Mouse (Mus musculus): ENCODE measurements at regions not wholly inside any gene's neighbourhood (a gene's known extent, or its start where the extent isn't known, plus 50 kb on each side); places are given as distances from the start of the nearest gene placed in this dataset.

GRCm38 (mm10) chr2:46356651-46357050, 1239.5 kb upstream of the Zeb2 start:
- 74% methylated on average over 3 of the region's 3 CpGs for WGBS (ENCODE audit: insufficient replicate concordance)
- no peak for DNase-seq
- Histone ChIP-seq H3K4me2 (no peak overlapping the region), H3K27me3 (no peaks in the 10 kb centered on the region), H3K4me1 (replicated peaks) (no peaks in the 10 kb centered on the region), H3K36me3 (no peaks in the 10 kb centered on the region), H3K4me3 (replicated peaks) (no peak overlapping the region), H3K9me3 (replicated peaks) (no peaks in the 10 kb centered on the region), H3K27ac (no peak overlapping the region), H3K9ac (no peak overlapping the region)
- ATAC-seq (ENCODE audit: low read depth): no peak

- Histone ChIP-seq H3K4me1 (replicated peaks) (no peaks in the 10 kb centered on the region), H3K9me3 (replicated peaks) (no peaks in the 10 kb centered on the region), H3K9ac (no peak overlapping the region), H3K4me2 (no peak overlapping the region), H3K27ac (no peak overlapping the region), H3K4me3 (replicated peaks) (no peak overlapping the region), H3K27me3 (no peaks in the 10 kb centered on the region), H3K36me3 (no peaks in the 10 kb centered on the region)
- ATAC-seq (ENCODE audit: low read depth): no peak
- WGBS (ENCODE audit: insufficient replicate concordance): 60% methylated on average over 4 of the region's 4 CpGs
- DNase-seq: no peak
Observed at GRCm38 (mm10) chr2:46340694-46341093, 1223.5 kb upstream of the Zeb2 start.

GRCm38 (mm10) chr2:46316666-46317065, 1199.5 kb upstream of the Zeb2 start:
- Histone ChIP-seq H3K4me3 (replicated peaks) (no peak overlapping the region), H3K4me1 (replicated peaks) (no peaks in the 10 kb centered on the region), H3K9ac (no peak overlapping the region), H3K36me3 (no peaks in the 10 kb centered on the region), H3K4me2 (no peak overlapping the region), H3K9me3 (replicated peaks) (no peaks in the 10 kb centered on the region), H3K27ac (no peak overlapping the region), H3K27me3 (no peaks in the 10 kb centered on the region)
- WGBS (ENCODE audit: insufficient replicate concordance): 50% methylated on average over 2 of the region's 2 CpGs
- no peak for DNase-seq
- no peak for ATAC-seq (ENCODE audit: low read depth)

GRCm38 (mm10) chr2:46315243-46315642, 1198.0 kb upstream of the Zeb2 start:
- WGBS (ENCODE audit: insufficient replicate concordance): 57% methylated on average over 3 of the region's 3 CpGs
- ATAC-seq (ENCODE audit: low read depth): no peak
- H3K9ac ChIP-seq: no peak overlapping the region
- DNase-seq: no peak
- no peaks in the 10 kb centered on the region for H3K9me3 ChIP-seq (replicated peaks)
- H3K36me3 ChIP-seq: no peaks in the 10 kb centered on the region
- no peak overlapping the region for H3K4me3 ChIP-seq (replicated peaks)
- H3K27ac ChIP-seq: no peak overlapping the region
- no peak overlapping the region for H3K4me2 ChIP-seq
- no peaks in the 10 kb centered on the region for H3K27me3 ChIP-seq
- H3K4me1 ChIP-seq (replicated peaks): no peaks in the 10 kb centered on the region

- Histone ChIP-seq H3K27me3 (no peaks in the 10 kb centered on the region), H3K27ac (no peak overlapping the region), H3K9me3 (replicated peaks) (no peaks in the 10 kb centered on the region), H3K36me3 (no peaks in the 10 kb centered on the region), H3K9ac (no peak overlapping the region), H3K4me2 (no peak overlapping the region), H3K4me1 (replicated peaks) (no peaks in the 10 kb centered on the region), H3K4me3 (replicated peaks) (no peak overlapping the region)
- ATAC-seq (ENCODE audit: low read depth) (no peak), DNase-seq (no peak)
- WGBS (ENCODE audit: insufficient replicate concordance): 74% methylated on average over 2 of the region's 2 CpGs
Observed at GRCm38 (mm10) chr2:46307582-46308153, 1190.5 kb upstream of the Zeb2 start.

GRCm38 (mm10) chr2:46302627-46303026, 1185.4 kb upstream of the Zeb2 start:
- ATAC-seq (ENCODE audit: low read depth) (no peak), DNase-seq (no peak)
- no peaks in the 10 kb centered on the region for H3K4me1 ChIP-seq (replicated peaks)
- no peak overlapping the region for H3K4me3 ChIP-seq (replicated peaks)
- 16% methylated on average over 1 of the region's 1 CpGs for WGBS (ENCODE audit: insufficient replicate concordance)
- H3K27me3 ChIP-seq: no peaks in the 10 kb centered on the region
- H3K9ac ChIP-seq: no peak overlapping the region
- H3K9me3 ChIP-seq (replicated peaks): no peaks in the 10 kb centered on the region
- no peak overlapping the region for H3K4me2 ChIP-seq
- no peak overlapping the region for H3K27ac ChIP-seq
- no peaks in the 10 kb centered on the region for H3K36me3 ChIP-seq

- Histone ChIP-seq H3K4me3 (replicated peaks) (no peak overlapping the region), H3K9me3 (replicated peaks) (no peaks in the 10 kb centered on the region), H3K4me1 (replicated peaks) (no peaks in the 10 kb centered on the region), H3K4me2 (no peak overlapping the region), H3K9ac (no peak overlapping the region), H3K27ac (no peak overlapping the region), H3K36me3 (no peaks in the 10 kb centered on the region), H3K27me3 (no peaks in the 10 kb centered on the region)
- WGBS (ENCODE audit: insufficient replicate concordance): 50% methylated on average over 2 of the region's 2 CpGs
- DNase-seq: no peak
- ATAC-seq (ENCODE audit: low read depth): no peak
Observed at GRCm38 (mm10) chr2:46297274-46297843, 1180.2 kb upstream of the Zeb2 start.

GRCm38 (mm10) chr2:46283929-46284598, 1166.9 kb upstream of the Zeb2 start:
- H3K27ac ChIP-seq: no peak overlapping the region
- 67% methylated on average over 5 of the region's 5 CpGs for WGBS (ENCODE audit: insufficient replicate concordance)
- no peaks in the 10 kb centered on the region for H3K9me3 ChIP-seq (replicated peaks)
- no peaks in the 10 kb centered on the region for H3K27me3 ChIP-seq
- no peaks in the 10 kb centered on the region for H3K36me3 ChIP-seq
- no peak overlapping the region for H3K9ac ChIP-seq
- DNase-seq (no peak), ATAC-seq (ENCODE audit: low read depth) (no peak)
- H3K4me3 ChIP-seq (replicated peaks): no peak overlapping the region
- H3K4me2 ChIP-seq: no peak overlapping the region
- no peaks in the 10 kb centered on the region for H3K4me1 ChIP-seq (replicated peaks)

- H3K9me3 ChIP-seq (replicated peaks): no peaks in the 10 kb centered on the region
- H3K27ac ChIP-seq: no peak overlapping the region
- no peak overlapping the region for H3K9ac ChIP-seq
- no peaks in the 10 kb centered on the region for H3K36me3 ChIP-seq
- DNase-seq (no peak), ATAC-seq (ENCODE audit: low read depth) (no peak)
- no peaks in the 10 kb centered on the region for H3K4me1 ChIP-seq (replicated peaks)
- H3K27me3 ChIP-seq: no peaks in the 10 kb centered on the region
- H3K4me2 ChIP-seq: no peak overlapping the region
- WGBS (ENCODE audit: insufficient replicate concordance): 63% methylated on average over 2 of the region's 2 CpGs
- H3K4me3 ChIP-seq (replicated peaks): no peak overlapping the region
Observed at GRCm38 (mm10) chr2:46280822-46281221, 1163.6 kb upstream of the Zeb2 start.

- no peaks in the 10 kb centered on the region for H3K36me3 ChIP-seq
- ATAC-seq (ENCODE audit: low read depth): no peak
- WGBS (ENCODE audit: insufficient replicate concordance): 78% methylated on average over 1 of the region's 1 CpGs
- no peak for DNase-seq
- H3K27me3 ChIP-seq: no peaks in the 10 kb centered on the region
- H3K9ac ChIP-seq: no peak overlapping the region
- no peak overlapping the region for H3K27ac ChIP-seq
- H3K9me3 ChIP-seq (replicated peaks): no peaks in the 10 kb centered on the region
- no peak overlapping the region for H3K4me2 ChIP-seq
- no peak overlapping the region for H3K4me3 ChIP-seq (replicated peaks)
- H3K4me1 ChIP-seq (replicated peaks): no peaks in the 10 kb centered on the region
Observed at GRCm38 (mm10) chr2:46261618-46262017, 1144.4 kb upstream of the Zeb2 start.

- H3K9ac ChIP-seq: no peak overlapping the region
- no peak overlapping the region for H3K4me3 ChIP-seq (replicated peaks)
- 41% methylated on average over 7 of the region's 7 CpGs for WGBS (ENCODE audit: insufficient replicate concordance)
- H3K9me3 ChIP-seq (replicated peaks): no peaks in the 10 kb centered on the region
- no peak overlapping the region for H3K4me2 ChIP-seq
- no peaks in the 10 kb centered on the region for H3K27me3 ChIP-seq
- ATAC-seq (ENCODE audit: low read depth) (no peak), DNase-seq (no peak)
- no peaks in the 10 kb centered on the region for H3K36me3 ChIP-seq
- H3K27ac ChIP-seq: no peak overlapping the region
- no peaks in the 10 kb centered on the region for H3K4me1 ChIP-seq (replicated peaks)
Observed at GRCm38 (mm10) chr2:46251562-46251961, 1134.4 kb upstream of the Zeb2 start.

GRCm38 (mm10) chr2:46245717-46246116, 1128.5 kb upstream of the Zeb2 start:
- ATAC-seq (ENCODE audit: low read depth): no peak
- no peak for DNase-seq

More at GRCm38 (mm10) chr2:46245717-46246116, 1128.5 kb upstream of the Zeb2 start:
- H3K27ac ChIP-seq: no peak overlapping the region
- 34% methylated on average over 3 of the region's 3 CpGs for WGBS (ENCODE audit: insufficient replicate concordance)
- H3K36me3 ChIP-seq: no peaks in the 10 kb centered on the region
- no peak overlapping the region for H3K4me3 ChIP-seq (replicated peaks)
- H3K4me1 ChIP-seq (replicated peaks): no peaks in the 10 kb centered on the region
- no peaks in the 10 kb centered on the region for H3K27me3 ChIP-seq
- no peak overlapping the region for H3K9ac ChIP-seq
- H3K4me2 ChIP-seq: no peak overlapping the region
- H3K9me3 ChIP-seq (replicated peaks): no peaks in the 10 kb centered on the region
